ENCODE assay signal across 8 mouse cellular contexts in genomic region chr8:124021237-124022227, GRCm38 (mm10). TPM values are rescaled to one million over a fixed set of nuclear protein-coding genes. Genes with fewer than 3 reads are reported as not detected.
DNase-seq lines count a peak whose midpoint lies in the region; ATAC-seq and TF ChIP-seq lines count a peak whose summit lies in the region.

Gene Taf5l, minus strand, starts transcription at chr8:124021397.
Gene Urb2, plus strand, starts transcription at chr8:124021508.

- no peaks in the 10 kb centered on the region for H3K27me3 ChIP-seq in heart, embryonic 13.5 days (replicated peaks)
- H3K27me3 ChIP-seq in kidney, postnatal 0 days (ENCODE audit: insufficient read depth, low read length): no peaks in the 10 kb centered on the region
- H3K27me3 ChIP-seq in liver, embryonic 11.5 days (replicated peaks; ENCODE audit: control insufficient read depth, insufficient read depth, low read length): no peaks in the 10 kb centered on the region
- no peaks in the 10 kb centered on the region for H3K27me3 ChIP-seq in myocyte (ENCODE audit: control insufficient read depth, insufficient read depth, insufficient read length)

- H3K27ac ChIP-seq in brown adipose tissue, adult 24 weeks (replicated peaks; ENCODE audit: low read depth, low read length): peak within 1 kb of the TSS; percentile 91
- H3K27ac ChIP-seq in heart, embryonic 13.5 days (replicated peaks): peak within 1 kb of the TSS; percentile 90
- peak within 1 kb of the TSS; percentile 86 for H3K27ac ChIP-seq in kidney, postnatal 0 days
- peak within 1 kb of the TSS; percentile 89 for H3K27ac ChIP-seq in liver, embryonic 11.5 days (ENCODE audit: low read depth, low read length)

- peaks cover 32% of the 10 kb centered on the region for H3K36me3 ChIP-seq in heart, embryonic 13.5 days
- H3K36me3 ChIP-seq in kidney, postnatal 0 days (ENCODE audit: insufficient read depth, low read length): no peaks in the 10 kb centered on the region
- peaks cover 8% of the 10 kb centered on the region for H3K36me3 ChIP-seq in liver, embryonic 11.5 days (ENCODE audit: control insufficient read depth, insufficient read depth, low read length)
- peaks cover 16% of the 10 kb centered on the region for H3K36me3 ChIP-seq in myocyte (ENCODE audit: control insufficient read depth, insufficient read depth)

- peaks cover 7% of the 10 kb centered on the region; the same call in 1 of the 2 replicates for H3K4me1 ChIP-seq in brown adipose tissue, adult 24 weeks (ENCODE audit: control insufficient read depth, insufficient read depth, insufficient read length, low read length)
- H3K4me1 ChIP-seq in heart, embryonic 13.5 days: peaks cover 46% of the 10 kb centered on the region
- H3K4me1 ChIP-seq in kidney, postnatal 0 days (replicated peaks; ENCODE audit: insufficient read depth, low read length): 0 out of 2 replicates have a peak, but pooled peaks cover 4% of the 10 kb centered on the region
- peaks cover 33% of the 10 kb centered on the region for H3K4me1 ChIP-seq in liver, embryonic 11.5 days (replicated peaks; ENCODE audit: control insufficient read depth, insufficient read depth, low read length)

- no peaks in the 10 kb centered on the region for H3K9me3 ChIP-seq in heart, embryonic 13.5 days
- no peaks in the 10 kb centered on the region for H3K9me3 ChIP-seq in kidney, postnatal 0 days (replicated peaks; ENCODE audit: low read length)
- no peaks in the 10 kb centered on the region for H3K9me3 ChIP-seq in liver, embryonic 11.5 days (ENCODE audit: control insufficient read depth, low read length)

- peak; percentile 92 for DNase-seq in kidney, postnatal 0 days (ENCODE audit: low spot score)
- DNase-seq in liver, embryonic 11.5 days (ENCODE audit: low spot score): peak; percentile 96
- DNase-seq in spleen, postnatal 4 days (ENCODE audit: low spot score in 2 of 2): peak; percentile 94 to 96

- WGBS in heart, embryonic 13.5 days: under 1% methylated on average over 71 of the region's 74 CpGs
- under 1% methylated on average over 69 of the region's 74 CpGs for WGBS in kidney, postnatal 0 days
- under 1% methylated on average over 74 of the region's 74 CpGs for WGBS in liver, embryonic 11.5 days

- peak within 1 kb of the TSS; percentile 90 for H3K4me3 ChIP-seq in brown adipose tissue, adult 24 weeks (ENCODE audit: insufficient read depth, low read depth, low read length)
- peak within 1 kb of the TSS; percentile 70 for H3K4me3 ChIP-seq in heart, embryonic 13.5 days
- peak within 1 kb of the TSS; percentile 71 for H3K4me3 ChIP-seq in kidney, postnatal 0 days (replicated peaks; ENCODE audit: low read depth, low read length)
- peak within 1 kb of the TSS; percentile 89 for H3K4me3 ChIP-seq in liver, embryonic 11.5 days (ENCODE audit: low read depth, low read length)
- peak within 1 kb of the TSS; percentile 76 for H3K4me3 ChIP-seq in myocyte

- TF ChIP-seq POLR2A in myocyte (IDR thresholded peaks at IDR 0.05; ENCODE audit: insufficient read length, low read depth): peak; percentile 77

- H3K9ac ChIP-seq in heart, embryonic 13.5 days: peak within 1 kb of the TSS; percentile 89
- peak within 1 kb of the TSS; percentile 76 for H3K9ac ChIP-seq in kidney, postnatal 0 days (ENCODE audit: low read depth, low read length)
- peak within 1 kb of the TSS; percentile 95 for H3K9ac ChIP-seq in liver, embryonic 11.5 days (ENCODE audit: low read depth, low read length)

- H3K4me2 ChIP-seq in heart, embryonic 13.5 days: peak within 1 kb of the TSS; percentile 87
- peak within 1 kb of the TSS; percentile 70 for H3K4me2 ChIP-seq in kidney, postnatal 0 days (ENCODE audit: low read length)
- peak within 1 kb of the TSS; percentile 76 for H3K4me2 ChIP-seq in liver, embryonic 11.5 days
- peak within 1 kb of the TSS; percentile 76 for H3K4me2 ChIP-seq in myocyte (ENCODE audit: low read depth)

- TF ChIP-seq CTCF in kidney, postnatal 0 days (IDR thresholded peaks at IDR 0.05; ENCODE audit: low read depth): no peak

- H3ac ChIP-seq in myocyte (ENCODE audit: control insufficient read depth, insufficient read length): peak within 1 kb of the TSS; percentile 88

- peaks cover 54% of the 10 kb centered on the region for H3K79me2 ChIP-seq in myocyte (ENCODE audit: control insufficient read depth, insufficient read depth)

- peak; percentile 90 for ATAC-seq in CD4-positive, CD25-positive, alpha-beta regulatory T cell, adult 4 months
- ATAC-seq in erythroid progenitor cell, adult 5-6 weeks (replicated peaks; ENCODE audit: low FRiP score, poor library complexity, severe bottlenecking): peak; percentile 83
- peak; percentile 83 for ATAC-seq in heart, embryonic 13.5 days (ENCODE audit: extremely low read depth, insufficient number of reproducible peaks, low FRiP score, low TSS enrichment)
- ATAC-seq in kidney, postnatal 0 days (replicated peaks; ENCODE audit: low FRiP score, low read depth): peak; percentile 88
- ATAC-seq in liver, embryonic 11.5 days (replicated peaks; ENCODE audit: low FRiP score): peak; percentile 87

TF ChIP-seq in myocyte, 11 proteins besides CTCF, POLR2A, EP300 and RAD21:
- TF ChIP-seq POLR2AphosphoS2 (IDR thresholded peaks at IDR 0.05; ENCODE audit: insufficient read length, low read depth) (peak; percentile 88), USF1 (IDR thresholded peaks at IDR 0.05; ENCODE audit: low read depth) (no peak), REST (IDR thresholded peaks at IDR 0.05; ENCODE audit: insufficient read depth, insufficient read length) (no peak), MYOD1 (IDR thresholded peaks at IDR 0.05; ENCODE audit: control insufficient read depth in 1 of 3, insufficient read length in 2 of 3, low read depth in 2 of 3) (peak in 1 of 3 experiments; percentile 51), MYOG (IDR thresholded peaks at IDR 0.05; ENCODE audit: control insufficient read depth in 1 of 3, insufficient read depth in 1 of 3, insufficient read length in 2 of 3, low read depth in 2 of 3) (peak in 2 of 3 experiments; percentile 37 to 48), SRF (IDR thresholded peaks at IDR 0.05; ENCODE audit: control insufficient read depth, insufficient read length, low read depth) (peak; percentile 60)
TF ChIP-seq in myocyte: peak in this region for 4.

RNA-seq across cellular contexts. Expression of gene Taf5l, which starts in this region (rescaled TPM):
- polyA plus RNA-seq in CD4-positive, CD25-positive, alpha-beta regulatory T cell, adult 4 months (2017; shearing (Covaris generic)): 10 to 100 TPM; 12.3 to 13.2 TPM
- 9.2 and 9.5 TPM in 2 replicates for polyA plus RNA-seq in brown adipose tissue, adult 24 weeks (2012; ENCODE audit: insufficient read depth, insufficient read length, missing spikeins)
- total RNA-seq in erythroid progenitor cell, adult 5-6 weeks (2015; ENCODE audit: low replicate concordance): 45.0 and 46.9 TPM in 2 replicates
- total RNA-seq in erythroid progenitor cell, adult 5-6 weeks (2017; ENCODE audit: low replicate concordance): 40.3 and 41.6 TPM in 2 replicates
- polyA plus RNA-seq in heart, embryonic 13.5 days (2015; fragmentation: Nextera tagmentation; extraction: Ambion mirVana): 24.9 and 25.7 TPM in 2 replicates
- polyA plus RNA-seq in kidney, postnatal 0 days (2015; fragmentation: Nextera tagmentation; extraction: Ambion mirVana): 30.0 and 32.5 TPM in 2 replicates
- polyA plus RNA-seq in liver, embryonic 11.5 days (2014; fragmentation: Nextera tagmentation; extraction: Ambion mirVana): 62.5 and 67.4 TPM in 2 replicates
- polyA plus RNA-seq in myocyte (2012; fragmentation: generic; extraction: Trizol): 16.0 TPM

RNA-seq across cellular contexts. Expression of gene Urb2, which starts in this region (rescaled TPM):
- 1 to 10 TPM; 2.5 to 7.8 TPM for polyA plus RNA-seq in CD4-positive, CD25-positive, alpha-beta regulatory T cell, adult 4 months (2017; shearing (Covaris generic))
- 1.2 and 1.5 TPM in 2 replicates for polyA plus RNA-seq in brown adipose tissue, adult 24 weeks (2012; ENCODE audit: insufficient read depth, insufficient read length, missing spikeins)
- total RNA-seq in erythroid progenitor cell, adult 5-6 weeks (2015; ENCODE audit: low replicate concordance): 10.9 and 11.5 TPM in 2 replicates
- total RNA-seq in erythroid progenitor cell, adult 5-6 weeks (2017; ENCODE audit: low replicate concordance): 8.5 and 10.7 TPM in 2 replicates
- polyA plus RNA-seq in heart, embryonic 13.5 days (2015; fragmentation: Nextera tagmentation; extraction: Ambion mirVana): 2.6 and 3.3 TPM in 2 replicates
- 2.0 and 2.2 TPM in 2 replicates for polyA plus RNA-seq in kidney, postnatal 0 days (2015; fragmentation: Nextera tagmentation; extraction: Ambion mirVana)
- polyA plus RNA-seq in liver, embryonic 11.5 days (2014; fragmentation: Nextera tagmentation; extraction: Ambion mirVana): 11.0 and 13.7 TPM in 2 replicates
- polyA plus RNA-seq in myocyte (2012; fragmentation: generic; extraction: Trizol): 5.6 TPM

Comparison
In these comparisons a context has a peak if more than half of its experiments do, and no peak if none do; other contexts are left out.
1. Peak in every context shown above with its lines: DNase-seq, ATAC-seq, H3K4me3 ChIP-seq and H3K27ac ChIP-seq.